Mouse (Mus musculus): Measurements from ENCODE around the gene Coro2b. TPM values are rescaled to one million over a fixed set of nuclear protein-coding genes. Genes with fewer than 3 reads are reported as not detected.

Gene Coro2b
- 20.8 and 29.8 TPM in 2 replicates for polyA plus RNA-seq (2012; rRNA removed)
- polyA plus RNA-seq (2014; fragmentation: Nextera tagmentation; extraction: Ambion mirVana), result 10.3 and 11.0 TPM in 2 replicates

DNA sequence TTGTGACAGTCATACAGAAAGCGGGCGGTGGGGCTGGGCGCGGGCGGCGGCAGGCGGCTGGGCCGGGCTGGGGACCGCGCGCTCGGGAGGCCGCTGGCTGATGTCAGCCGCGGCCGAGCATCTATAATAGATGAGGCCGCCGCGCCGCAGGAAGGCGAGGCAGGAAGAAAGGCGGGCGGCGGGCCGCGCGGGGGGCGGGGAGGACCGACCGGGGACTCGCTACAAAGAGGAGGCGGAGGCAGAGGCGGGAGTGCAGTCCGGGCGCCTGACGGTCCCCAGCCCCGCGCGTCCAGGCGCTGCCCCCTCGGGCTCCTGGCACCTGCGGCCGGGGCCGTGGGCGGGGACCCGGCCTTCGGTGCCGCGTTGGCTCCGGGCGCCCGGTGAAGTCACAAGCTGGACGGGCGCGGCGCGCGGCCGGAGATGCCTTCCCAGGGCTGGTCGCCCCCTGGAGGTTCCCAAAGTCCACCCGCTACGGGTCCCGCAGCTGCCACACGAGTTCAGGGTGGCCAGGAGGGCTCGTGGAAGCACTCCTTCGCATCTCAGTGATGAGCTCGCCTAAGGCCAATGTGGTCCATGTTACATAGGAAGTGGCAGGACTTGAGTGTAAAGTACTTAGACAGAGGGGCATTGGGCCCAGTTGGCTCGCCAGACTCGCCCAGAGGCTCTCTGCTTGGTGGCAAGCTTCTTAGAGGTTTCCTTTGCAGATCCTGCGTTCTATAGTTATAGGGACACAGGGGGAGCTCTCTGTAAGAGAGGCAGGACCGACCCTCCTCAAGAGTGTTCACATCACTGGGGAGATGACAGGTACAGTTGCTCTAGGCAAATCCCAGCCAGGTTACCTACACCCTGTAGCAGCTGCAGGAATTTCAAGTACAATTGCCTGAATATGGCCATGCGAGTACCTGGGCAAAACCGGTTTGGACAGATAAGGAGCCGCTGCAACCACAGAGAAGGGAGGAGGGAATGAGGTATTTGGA, at the start of gene Coro2b:
Gene Coro2b, minus strand, starts transcription at position 390 of the 977 bp plus-strand sequence.
- Histone ChIP-seq H3K27me3 (ENCODE audit: control insufficient read depth, insufficient read depth, low read length) (no peaks in the 10 kb centered on the region), H3K36me3 (ENCODE audit: control insufficient read depth, insufficient read depth, low read length) (no peaks in the 10 kb centered on the region), H3K9me3 (ENCODE audit: control insufficient read depth, low read length) (no peaks in the 10 kb centered on the region), H3K4me3 (replicated peaks; ENCODE audit: low read length) (peak within 1 kb of the TSS; percentile 69), H3K27ac (replicated peaks; ENCODE audit: low read depth, low read length) (peak within 1 kb of the TSS; percentile 22; the same call in 1 of the 2 replicates), H3K4me1 (ENCODE audit: control insufficient read depth, insufficient read depth, low read length) (peaks cover 7% of the 10 kb centered on the region), H3K9ac (ENCODE audit: low read depth, low read length, severe bottlenecking) (peak within 1 kb of the TSS; percentile 78), H3K4me2 (replicated peaks; ENCODE audit: low read depth, low read length, severe bottlenecking) (peak within 1 kb of the TSS; percentile 98)
- TF ChIP-seq POLR2A (IDR thresholded peaks at IDR 0.05; ENCODE audit: borderline replicate concordance, extremely low read depth, insufficient read depth, insufficient read length), result 0 out of 2 replicates have a peak, but pooled peaks have one; percentile 23
- 1% methylated on average over 47 of the region's 74 CpGs for WGBS
- ATAC-seq (ENCODE audit: low FRiP score, low read depth), result 0 out of 2 replicates have a peak, but pooled peaks have one; percentile 27
- DNase-seq (ENCODE audit: low spot score), result peak; percentile 43

DNA sequence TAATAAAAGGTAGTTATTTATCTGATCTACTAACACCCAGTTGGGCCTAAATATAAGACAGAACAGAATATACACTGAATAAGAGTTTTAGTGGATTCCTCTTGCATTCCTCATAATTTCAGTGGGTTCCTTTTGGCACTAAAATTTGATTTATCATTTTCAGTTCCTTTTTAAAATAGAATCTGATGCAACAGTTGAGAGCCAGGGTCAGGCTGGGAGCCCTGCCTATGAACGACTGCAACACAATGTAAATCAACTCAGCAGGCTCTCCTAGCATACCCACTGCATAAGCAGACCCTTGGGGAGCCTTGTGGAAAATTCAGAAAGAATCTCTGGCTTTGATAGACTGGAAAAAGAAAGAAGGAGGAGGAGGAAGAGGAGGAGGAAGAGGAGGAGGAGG, 40.7 kb upstream of the Coro2b start:
- WGBS, result 50% methylated on average over 1 of the region's 1 CpGs
- TF ChIP-seq POLR2A (IDR thresholded peaks at IDR 0.05; ENCODE audit: borderline replicate concordance, extremely low read depth, insufficient read depth, insufficient read length), result no peak
- Histone ChIP-seq H3K4me1 (ENCODE audit: control insufficient read depth, insufficient read depth, low read length) (no peaks in the 10 kb centered on the region), H3K9me3 (ENCODE audit: control insufficient read depth, low read length) (no peaks in the 10 kb centered on the region), H3K9ac (ENCODE audit: low read depth, low read length, severe bottlenecking) (no peak overlapping the region), H3K27ac (replicated peaks; ENCODE audit: low read depth, low read length) (no peak overlapping the region), H3K4me3 (replicated peaks; ENCODE audit: low read length) (no peak overlapping the region), H3K4me2 (replicated peaks; ENCODE audit: low read depth, low read length, severe bottlenecking) (no peak overlapping the region), H3K27me3 (ENCODE audit: control insufficient read depth, insufficient read depth, low read length) (no peaks in the 10 kb centered on the region), H3K36me3 (ENCODE audit: control insufficient read depth, insufficient read depth, low read length) (no peaks in the 10 kb centered on the region)
- no peak for DNase-seq (ENCODE audit: low spot score)
- no peak for ATAC-seq (ENCODE audit: low FRiP score, low read depth)

DNA sequence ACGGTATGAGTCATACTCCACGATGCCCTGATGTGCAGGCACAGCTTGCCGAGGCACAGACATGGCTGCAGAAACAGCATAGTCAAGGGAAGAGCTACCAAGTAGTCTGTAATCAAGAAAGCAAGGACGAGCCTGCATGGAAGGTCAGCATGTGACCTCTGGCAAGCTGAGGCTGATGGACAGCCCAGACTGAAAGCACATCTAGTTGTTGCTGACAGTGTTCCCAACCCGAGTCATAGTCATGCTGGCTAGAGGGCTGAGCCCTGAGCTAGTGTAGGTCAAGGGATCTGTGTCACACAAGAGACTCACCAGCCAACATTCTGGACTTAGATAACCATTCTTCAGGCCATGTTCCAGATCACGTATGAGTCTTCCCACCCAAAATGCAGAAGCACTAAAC, 32.3 kb upstream of the Coro2b start:
- H3K27ac ChIP-seq (replicated peaks; ENCODE audit: low read depth, low read length), result no peak overlapping the region
- no peak for TF ChIP-seq POLR2A (IDR thresholded peaks at IDR 0.05; ENCODE audit: borderline replicate concordance, extremely low read depth, insufficient read depth, insufficient read length)
- H3K4me3 ChIP-seq (replicated peaks; ENCODE audit: low read length), result no peak overlapping the region
- no peak overlapping the region for H3K4me2 ChIP-seq (replicated peaks; ENCODE audit: low read depth, low read length, severe bottlenecking)
- 87% methylated on average over 6 of the region's 6 CpGs for WGBS
- 0 out of 2 replicates have a peak, but pooled peaks cover 3% of the 10 kb centered on the region for H3K9me3 ChIP-seq (ENCODE audit: control insufficient read depth, low read length)
- ATAC-seq (ENCODE audit: low FRiP score, low read depth), result no peak
- no peaks in the 10 kb centered on the region for H3K4me1 ChIP-seq (ENCODE audit: control insufficient read depth, insufficient read depth, low read length)
- no peaks in the 10 kb centered on the region for H3K27me3 ChIP-seq (ENCODE audit: control insufficient read depth, insufficient read depth, low read length)
- no peak for DNase-seq (ENCODE audit: low spot score)
- H3K36me3 ChIP-seq (ENCODE audit: control insufficient read depth, insufficient read depth, low read length), result no peaks in the 10 kb centered on the region
- H3K9ac ChIP-seq (ENCODE audit: low read depth, low read length, severe bottlenecking), result no peak overlapping the region

GRCm38 (mm10) chr9:62567818-62568217, 31.0 kb upstream of the Coro2b start:
- ATAC-seq (ENCODE audit: low FRiP score, low read depth), result no peak
- TF ChIP-seq POLR2A (IDR thresholded peaks at IDR 0.05; ENCODE audit: borderline replicate concordance, extremely low read depth, insufficient read depth, insufficient read length), result no peak
- Histone ChIP-seq H3K4me3 (replicated peaks; ENCODE audit: low read length) (no peak overlapping the region), H3K4me2 (replicated peaks; ENCODE audit: low read depth, low read length, severe bottlenecking) (no peak overlapping the region), H3K27me3 (ENCODE audit: control insufficient read depth, insufficient read depth, low read length) (no peaks in the 10 kb centered on the region), H3K27ac (replicated peaks; ENCODE audit: low read depth, low read length) (no peak overlapping the region), H3K36me3 (ENCODE audit: control insufficient read depth, insufficient read depth, low read length) (no peaks in the 10 kb centered on the region), H3K9ac (ENCODE audit: low read depth, low read length, severe bottlenecking) (no peak overlapping the region), H3K4me1 (ENCODE audit: control insufficient read depth, insufficient read depth, low read length) (no peaks in the 10 kb centered on the region), H3K9me3 (ENCODE audit: control insufficient read depth, low read length) (0 out of 2 replicates have a peak, but pooled peaks cover 3% of the 10 kb centered on the region)
- 95% methylated on average over 1 of the region's 1 CpGs for WGBS
- no peak for DNase-seq (ENCODE audit: low spot score)

DNA sequence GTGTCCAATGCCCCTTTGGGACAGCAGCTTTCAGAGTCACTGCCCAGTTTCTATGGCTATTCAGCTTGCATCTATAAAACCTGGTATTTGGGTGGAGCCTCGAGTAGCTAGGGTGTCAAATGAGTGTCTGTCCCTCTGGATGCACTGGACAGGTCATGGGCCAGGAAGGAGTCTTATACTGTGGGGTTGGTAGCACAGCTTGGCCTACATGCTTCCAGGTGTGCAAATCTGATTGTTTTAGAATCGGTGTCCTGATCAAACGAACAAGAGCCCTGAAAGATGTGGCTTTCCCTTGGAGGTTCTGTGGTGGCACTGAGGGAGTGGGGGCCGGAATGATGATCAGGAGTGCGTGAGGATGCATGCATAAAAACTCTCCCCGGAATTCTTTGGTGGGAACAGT, 25.4 kb upstream of the Coro2b start:
- Histone ChIP-seq H3K9ac (ENCODE audit: low read depth, low read length, severe bottlenecking) (no peak overlapping the region), H3K4me2 (replicated peaks; ENCODE audit: low read depth, low read length, severe bottlenecking) (no peak overlapping the region), H3K27me3 (ENCODE audit: control insufficient read depth, insufficient read depth, low read length) (no peaks in the 10 kb centered on the region), H3K4me1 (ENCODE audit: control insufficient read depth, insufficient read depth, low read length) (no peaks in the 10 kb centered on the region), H3K4me3 (replicated peaks; ENCODE audit: low read length) (no peak overlapping the region), H3K9me3 (ENCODE audit: control insufficient read depth, low read length) (0 out of 2 replicates have a peak, but pooled peaks cover 3% of the 10 kb centered on the region), H3K27ac (replicated peaks; ENCODE audit: low read depth, low read length) (no peak overlapping the region), H3K36me3 (ENCODE audit: control insufficient read depth, insufficient read depth, low read length) (no peaks in the 10 kb centered on the region)
- DNase-seq (ENCODE audit: low spot score) (no peak), ATAC-seq (ENCODE audit: low FRiP score, low read depth) (no peak)
- no peak for TF ChIP-seq POLR2A (IDR thresholded peaks at IDR 0.05; ENCODE audit: borderline replicate concordance, extremely low read depth, insufficient read depth, insufficient read length)
- 83% methylated on average over 6 of the region's 6 CpGs for WGBS

Data from limb, embryonic 14.5 days (tissue).